Mouse (Mus musculus) spleen, adult 2 months (tissue): Measurements from ENCODE around the gene Slc22a13. TPM values are rescaled to one million over a fixed set of nuclear protein-coding genes. Genes with fewer than 3 reads are reported as not detected.

Experiments used
- DNase-seq, 2 experiments: peaks; one replicate each; pipeline versions ENCODE4 v3.0.0 to v3.0.0-alpha.2; 2012 to 2021; ENCODE audit warnings: low spot score in 2 of 2, low read depth in 1 of 2
- H3K27ac ChIP-seq: fragments of 200-500 bp; 2 replicates; pipeline ENCODE4 v1.5.1; 2012; ENCODE audit warnings: low read length, inconsistent platforms; ENCODE audit not compliant: insufficient read depth
- H3K27me3 ChIP-seq: fragments of 200-500 bp; 2 replicates; pipeline ENCODE4 v1.6.1; 2012; ENCODE audit warnings: mild to moderate bottlenecking, moderate library complexity, low read length, inconsistent platforms; ENCODE audit not compliant: control insufficient read depth, insufficient read depth
- H3K36me3 ChIP-seq: fragments of 200-500 bp; 2 replicates; pipeline ENCODE4 v1.6.1; 2012; ENCODE audit warnings: mild to moderate bottlenecking, low read length, inconsistent platforms; ENCODE audit not compliant: control insufficient read depth, insufficient read depth
- H3K4me1 ChIP-seq: fragments of 200-500 bp; 2 replicates; pipeline ENCODE4 v1.6.1; 2011; ENCODE audit warnings: inconsistent platforms; ENCODE audit not compliant: control insufficient read depth, insufficient read depth, insufficient read length
- H3K4me3 ChIP-seq: fragments of 200-500 bp; 2 replicates; pipeline ENCODE4 v1.5.1; 2011; ENCODE audit warnings: mild to moderate bottlenecking, inconsistent platforms; ENCODE audit not compliant: insufficient read depth, insufficient read length; ENCODE audit errors: extremely low read depth
- CTCF ChIP-seq: fragments of 200-500 bp; IDR thresholded peaks from 2 replicates; pipeline ENCODE4 v1.5.1; 2011; ENCODE audit warnings: mild to moderate bottlenecking, inconsistent platforms; ENCODE audit not compliant: insufficient read depth, insufficient read length, insufficient replicate concordance; ENCODE audit errors: extremely low read depth
- POLR2A ChIP-seq: fragments of 200-500 bp; IDR thresholded peaks from 2 replicates; pipeline ENCODE4 v1.6.1; 2011; ENCODE audit warnings: low read depth, low read length, inconsistent platforms
- WGBS: fragments of 180-500 bp; shearing (Covaris S2); methylation state at CpG from one replicate; pipeline ENCODE4 v1.1.7; 2018; 5-methylcytosine and 5-hydroxymethylcytosine counted together
- polyA plus RNA-seq: library from polyadenylated mRNA; depleted of rRNA; stranded (reverse); fragments of >200 nt; gene quantifications from 2 replicates; pipeline ENCODE4 v1.2.3, GENCODE M21; 2012; rRNA removed

Slc22a13 gene
- polyA plus RNA-seq = 0.07 and 0.13 TPM in 2 replicates

DNA sequence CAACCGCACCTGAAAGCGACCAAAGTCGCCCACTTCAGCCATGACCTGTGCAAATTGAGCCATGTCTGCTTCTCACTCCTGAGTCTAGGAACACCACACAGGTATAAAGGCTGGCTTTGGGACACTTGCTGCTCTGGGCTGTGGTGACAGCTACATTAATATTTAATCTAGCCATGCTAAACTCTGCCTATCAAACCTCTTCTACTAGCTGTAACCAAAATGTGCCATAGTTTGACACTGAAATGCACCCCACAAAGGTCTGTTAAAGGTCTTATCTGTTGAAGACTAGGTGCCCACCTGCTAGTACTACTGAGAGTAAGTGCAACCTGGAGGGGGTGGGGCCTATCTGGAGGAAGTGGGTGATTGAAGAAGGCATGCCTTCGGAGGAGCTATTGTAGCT, at the start of gene Slc22a13:
TSS of gene Slc22a13 (minus strand) at position 101 of the 400 bp plus-strand sequence.
- Histone ChIP-seq H3K27ac (no peak within 1 kb of the TSS), H3K4me3 (no peak within 1 kb of the TSS), H3K27me3 (no peaks in the 10 kb centered on the region), H3K4me1 (no peaks in the 10 kb centered on the region), H3K36me3 (no peaks in the 10 kb centered on the region)
- WGBS = 91% methylated on average over 4 of the region's 4 CpGs
- DNase-seq = no peak
- TF ChIP-seq CTCF (no peak), POLR2A (no peak)

DNA sequence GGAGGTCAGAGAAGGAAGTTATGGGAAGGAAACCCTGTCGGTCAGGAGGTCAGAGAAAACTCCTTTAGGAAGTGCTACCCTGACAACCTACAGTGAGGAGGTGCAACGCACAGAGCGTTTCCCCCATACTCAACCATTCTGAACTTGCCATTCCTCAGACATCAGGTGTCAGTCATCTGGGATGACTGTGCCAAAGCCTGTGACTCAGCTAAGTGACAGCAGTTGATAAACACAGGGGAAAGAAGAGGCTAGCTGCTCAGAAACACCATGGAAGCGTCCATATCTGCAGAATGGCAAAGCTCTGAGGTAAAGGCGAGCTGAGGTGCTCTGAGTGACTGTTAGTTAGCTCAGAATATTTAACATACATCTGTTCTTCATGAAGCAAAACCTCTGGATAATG, 49.2 kb upstream of the Slc22a13 start:
- H3K4me3 ChIP-seq = no peak overlapping the region
- 82% methylated on average over 5 of the region's 5 CpGs for WGBS
- no peak overlapping the region for H3K27ac ChIP-seq
- peaks cover 10% of the 10 kb centered on the region for H3K36me3 ChIP-seq
- no peak for TF ChIP-seq POLR2A
- no peak for TF ChIP-seq CTCF
- H3K27me3 ChIP-seq = no peaks in the 10 kb centered on the region
- DNase-seq = no peak
- no peaks in the 10 kb centered on the region for H3K4me1 ChIP-seq

DNA sequence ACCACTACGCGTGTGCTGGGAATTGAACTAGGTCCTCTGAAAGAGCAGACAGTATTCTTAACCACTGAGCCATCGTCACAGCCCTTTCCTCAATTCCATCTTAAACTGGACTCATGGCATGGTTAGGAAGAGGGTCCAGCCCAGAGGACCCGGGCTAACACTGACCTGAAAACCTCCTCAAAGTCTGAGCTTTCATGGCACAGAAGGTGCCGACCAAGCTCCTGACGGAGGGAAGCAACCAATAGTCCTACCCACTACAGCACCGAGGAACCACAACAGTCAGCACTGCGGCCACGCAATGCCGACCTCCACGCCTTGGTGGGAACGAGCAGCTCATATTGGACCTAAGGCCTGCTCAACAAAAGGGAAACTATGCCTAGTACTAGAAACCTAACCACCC, 47.3 kb upstream of the Slc22a13 start:
- Histone ChIP-seq H3K27ac (no peak overlapping the region), H3K4me1 (no peaks in the 10 kb centered on the region), H3K36me3 (peaks cover 11% of the 10 kb centered on the region), H3K4me3 (no peak overlapping the region), H3K27me3 (no peaks in the 10 kb centered on the region)
- DNase-seq = no peak
- WGBS = 96% methylated on average over 12 of the region's 12 CpGs
- TF ChIP-seq CTCF (no peak), POLR2A (no peak)

DNA sequence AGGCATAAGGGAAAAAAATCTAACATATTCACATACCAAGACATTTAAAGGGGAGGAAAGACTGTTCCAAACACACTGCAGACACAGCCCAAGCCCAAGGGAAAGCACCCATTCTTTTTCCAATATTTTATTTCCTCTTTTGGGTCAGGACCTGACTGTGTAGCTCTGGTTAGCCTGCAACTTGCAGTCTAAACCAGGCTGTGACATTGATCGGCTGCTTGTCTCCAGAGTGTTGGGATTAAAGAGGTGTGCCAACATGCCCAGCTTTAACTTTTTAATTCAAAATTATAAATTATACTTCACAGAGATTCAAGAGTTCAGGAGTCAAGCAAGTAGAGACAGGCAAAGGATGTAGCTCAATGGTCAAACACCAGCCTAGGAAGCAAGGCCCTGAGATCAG, 46.2 kb upstream of the Slc22a13 start:
- Histone ChIP-seq H3K27me3 (no peaks in the 10 kb centered on the region), H3K36me3 (peaks cover 12% of the 10 kb centered on the region), H3K4me3 (no peak overlapping the region), H3K27ac (no peak overlapping the region), H3K4me1 (no peaks in the 10 kb centered on the region)
- no peak for DNase-seq
- TF ChIP-seq CTCF = no peak
- TF ChIP-seq POLR2A = no peak
- 91% methylated on average over 1 of the region's 1 CpGs for WGBS

DNA sequence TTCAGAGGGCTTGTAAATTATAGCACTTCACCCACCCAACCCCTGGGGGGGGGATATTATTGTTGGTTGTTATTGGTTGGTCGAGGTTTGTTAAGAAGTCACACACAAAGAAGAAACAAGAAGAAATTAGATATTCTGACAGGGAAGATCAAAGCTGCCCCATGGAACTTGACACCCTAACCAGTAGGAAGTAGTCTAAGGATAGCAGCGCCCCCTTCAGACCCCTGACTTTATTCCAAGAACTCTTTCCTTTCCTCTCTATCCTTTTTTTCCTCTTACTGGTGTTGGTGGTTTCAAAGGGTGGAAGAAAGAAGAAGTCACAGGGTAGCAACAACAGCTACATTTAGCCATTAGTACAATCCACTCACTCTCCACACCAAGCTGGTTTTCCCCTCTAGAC, 45.3 kb upstream of the Slc22a13 start:
- Histone ChIP-seq H3K4me3 (no peak overlapping the region), H3K4me1 (no peaks in the 10 kb centered on the region), H3K27ac (no peak overlapping the region), H3K36me3 (peaks cover 12% of the 10 kb centered on the region), H3K27me3 (no peaks in the 10 kb centered on the region)
- no peak for DNase-seq
- 89% methylated on average over 2 of the region's 2 CpGs for WGBS
- TF ChIP-seq CTCF (no peak), POLR2A (no peak)

DNA sequence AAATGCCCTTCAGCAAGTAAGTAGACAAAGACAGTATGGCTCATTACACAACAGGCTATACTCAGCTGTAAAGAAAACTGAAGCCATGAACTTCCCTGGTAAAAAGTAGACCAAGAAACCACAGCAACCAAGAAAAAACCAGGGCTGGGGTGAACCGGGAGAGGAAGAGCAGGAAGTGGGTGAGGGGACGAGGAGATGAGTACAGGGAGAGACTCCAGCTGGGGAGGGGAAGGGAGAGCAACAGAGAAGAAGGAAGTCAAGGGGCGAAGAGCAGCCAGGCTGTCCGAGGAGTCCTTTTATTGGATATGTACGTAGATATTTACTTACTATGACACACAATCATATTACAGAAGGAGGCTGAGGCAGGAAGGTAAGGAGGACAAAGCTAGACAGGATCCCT, 39.1 kb upstream of the Slc22a13 start:
- WGBS = 42% methylated on average over 5 of the region's 5 CpGs

DNA sequence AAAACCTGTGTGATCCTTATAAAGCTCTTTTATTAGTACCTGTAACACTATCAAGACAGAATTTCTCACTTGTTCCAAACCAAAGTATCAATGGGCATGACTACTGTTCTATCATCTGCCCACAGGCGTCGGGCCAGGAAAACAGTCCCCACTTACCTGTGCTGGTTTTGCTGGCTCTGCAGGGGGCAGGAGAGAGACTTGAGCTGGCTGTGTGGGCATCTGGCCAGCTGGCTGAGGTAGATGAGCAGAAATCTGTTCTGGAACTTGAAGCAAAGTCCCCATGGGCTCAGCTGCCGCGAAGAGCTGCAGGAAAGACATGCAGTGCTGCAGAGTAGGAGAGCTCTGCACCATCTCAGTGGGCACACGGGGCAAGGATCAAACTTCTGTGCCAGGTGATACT, 37.9 kb upstream of the Slc22a13 start:
- no peak for TF ChIP-seq CTCF
- TF ChIP-seq POLR2A = no peak
- H3K36me3 ChIP-seq = peaks cover 14% of the 10 kb centered on the region

More for the DNA sequence above, 39.1 kb upstream of the Slc22a13 start:
- Histone ChIP-seq H3K27ac (no peak overlapping the region), H3K4me1 (no peaks in the 10 kb centered on the region), H3K27me3 (no peaks in the 10 kb centered on the region), H3K4me3 (no peak overlapping the region), H3K36me3 (peaks cover 9% of the 10 kb centered on the region)
- DNase-seq = no peak
- TF ChIP-seq POLR2A = no peak
- no peak for TF ChIP-seq CTCF

DNA sequence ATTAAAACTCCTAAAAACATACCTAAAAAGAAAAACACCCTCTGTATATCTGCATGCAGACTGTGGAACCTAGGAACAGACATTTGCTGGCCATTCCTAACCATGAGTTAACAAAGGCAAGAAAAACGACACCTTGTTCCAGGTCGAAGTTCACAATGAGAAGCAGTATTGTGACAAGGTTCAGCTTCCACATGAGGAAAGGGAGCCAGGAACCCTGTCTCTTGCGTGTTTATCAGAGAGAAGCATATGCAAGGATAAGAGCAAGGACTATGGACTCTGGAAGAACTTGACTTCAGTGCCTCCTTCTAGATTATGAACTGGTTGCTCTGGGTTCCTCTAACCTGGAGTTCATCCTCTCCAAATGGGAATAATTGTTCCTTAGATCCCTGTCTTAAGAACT, 35.1 kb upstream of the Slc22a13 start:
- no peak overlapping the region for H3K27ac ChIP-seq
- no peak overlapping the region for H3K4me3 ChIP-seq
- TF ChIP-seq CTCF = no peak
- no peak for TF ChIP-seq POLR2A
- peaks cover 24% of the 10 kb centered on the region for H3K36me3 ChIP-seq
- WGBS = 94% methylated on average over 3 of the region's 3 CpGs
- H3K4me1 ChIP-seq = no peaks in the 10 kb centered on the region
- DNase-seq = no peak
- no peaks in the 10 kb centered on the region for H3K27me3 ChIP-seq

More for the DNA sequence above, 37.9 kb upstream of the Slc22a13 start:
- DNase-seq = no peak
- Histone ChIP-seq H3K4me1 (no peaks in the 10 kb centered on the region), H3K27ac (no peak overlapping the region), H3K4me3 (no peak overlapping the region), H3K27me3 (no peaks in the 10 kb centered on the region)
- 91% methylated on average over 5 of the region's 5 CpGs for WGBS
